Mouse (Mus musculus) bone marrow macrophage, adult 2 months (primary cell): Measurements from ENCODE around the gene Dnah14. TPM values are rescaled to one million over a fixed set of nuclear protein-coding genes. Genes with fewer than 3 reads are reported as not detected.
A peak's percentile ranks its signal among the peaks of the same experiment; 100 is the strongest.

Experiments
- H3K27ac ChIP-seq: 2 replicates; pipeline ENCODE4 v1.5.1; 2012; ENCODE audit warnings: low read depth, low read length; ENCODE audit not compliant: insufficient read depth
- H3K4me1 ChIP-seq: 2 replicates; pipeline ENCODE4 v1.6.1; 2012; ENCODE audit warnings: low read length; ENCODE audit not compliant: control insufficient read depth, insufficient read depth
- H3K4me3 ChIP-seq: 2 replicates; pipeline ENCODE4 v1.5.1; 2012; ENCODE audit warnings: mild to moderate bottlenecking, low read length, moderate library complexity; ENCODE audit not compliant: insufficient read depth
- CTCF ChIP-seq: IDR thresholded peaks from 2 replicates; pipeline ENCODE4 v1.5.1; 2012; ENCODE audit warnings: low read depth, mild to moderate bottlenecking, low read length, moderate library complexity
- POLR2A ChIP-seq: IDR thresholded peaks from 2 replicates; pipeline ENCODE4 v1.6.1; 2012; ENCODE audit warnings: mild to moderate bottlenecking, low read depth, low read length, borderline replicate concordance
- polyA plus RNA-seq: library from polyadenylated mRNA; stranded (reverse); fragments of >200 nt; gene quantifications from 2 replicates; pipeline ENCODE4 v1.2.4, GENCODE M21; 2012; ENCODE audit not compliant: missing spikeins, insufficient read depth, insufficient read length

The Dnah14 gene
- not detected in 2 replicates for polyA plus RNA-seq

DNA sequence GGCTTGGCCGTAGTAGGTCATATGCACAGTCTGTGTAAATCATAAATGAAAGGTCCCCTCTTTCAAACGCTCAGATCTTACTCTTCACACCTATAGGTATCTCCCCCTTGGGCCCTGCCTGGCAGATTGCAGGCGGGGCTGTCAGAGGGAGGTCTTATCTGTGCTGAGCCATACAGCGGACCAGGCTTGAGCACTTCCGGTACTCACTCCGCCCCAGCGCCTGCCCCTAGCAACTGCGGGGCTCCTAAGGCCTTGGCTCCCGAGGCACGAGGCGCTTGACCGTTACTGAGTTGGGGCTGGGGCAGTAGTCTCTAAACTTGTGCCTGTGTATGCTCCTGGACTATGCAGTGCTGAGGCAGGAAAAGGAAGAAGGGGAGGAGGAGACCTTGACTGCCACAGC is at the start of gene Dnah14:
Dnah14 (plus strand) TSS at position 238 of the 400 bp plus-strand sequence.
- Histone ChIP-seq H3K27ac (no peak within 1 kb of the TSS), H3K4me3 (no peak within 1 kb of the TSS), H3K4me1 (no peaks in the 10 kb centered on the region)
- TF ChIP-seq POLR2A (no peak), CTCF (no peak)

- no peak for TF ChIP-seq CTCF
- no peak overlapping the region for H3K4me3 ChIP-seq
- no peak overlapping the region for H3K27ac ChIP-seq
- no peaks in the 10 kb centered on the region for H3K4me1 ChIP-seq
Observed at GRCm38 (mm10) chr1:181529368-181529767, 47.0 kb upstream of the Dnah14 start.

GRCm38 (mm10) chr1:181535165-181535873 is 41.0 kb upstream of the Dnah14 start:
- H3K27ac ChIP-seq, result no peak overlapping the region
- H3K4me3 ChIP-seq, result no peak overlapping the region
- no peak for TF ChIP-seq CTCF
- peaks cover 3% of the 10 kb centered on the region; the same call in 1 of the 2 replicates for H3K4me1 ChIP-seq

GRCm38 (mm10) chr1:181537627-181538525 is 38.5 kb upstream of the Dnah14 start:
- TF ChIP-seq CTCF, result 0 out of 2 replicates have a peak, but pooled peaks have one; percentile 9
- no peak for TF ChIP-seq POLR2A
- Histone ChIP-seq H3K4me3 (no peak overlapping the region), H3K27ac (no peak overlapping the region), H3K4me1 (peaks cover 8% of the 10 kb centered on the region)

- H3K27ac ChIP-seq, result no peak overlapping the region
- TF ChIP-seq POLR2A (no peak), CTCF (no peak)
- no peak overlapping the region for H3K4me3 ChIP-seq
- peaks cover 8% of the 10 kb centered on the region for H3K4me1 ChIP-seq
Observed at GRCm38 (mm10) chr1:181539846-181540769, 36.3 kb upstream of the Dnah14 start.

DNA sequence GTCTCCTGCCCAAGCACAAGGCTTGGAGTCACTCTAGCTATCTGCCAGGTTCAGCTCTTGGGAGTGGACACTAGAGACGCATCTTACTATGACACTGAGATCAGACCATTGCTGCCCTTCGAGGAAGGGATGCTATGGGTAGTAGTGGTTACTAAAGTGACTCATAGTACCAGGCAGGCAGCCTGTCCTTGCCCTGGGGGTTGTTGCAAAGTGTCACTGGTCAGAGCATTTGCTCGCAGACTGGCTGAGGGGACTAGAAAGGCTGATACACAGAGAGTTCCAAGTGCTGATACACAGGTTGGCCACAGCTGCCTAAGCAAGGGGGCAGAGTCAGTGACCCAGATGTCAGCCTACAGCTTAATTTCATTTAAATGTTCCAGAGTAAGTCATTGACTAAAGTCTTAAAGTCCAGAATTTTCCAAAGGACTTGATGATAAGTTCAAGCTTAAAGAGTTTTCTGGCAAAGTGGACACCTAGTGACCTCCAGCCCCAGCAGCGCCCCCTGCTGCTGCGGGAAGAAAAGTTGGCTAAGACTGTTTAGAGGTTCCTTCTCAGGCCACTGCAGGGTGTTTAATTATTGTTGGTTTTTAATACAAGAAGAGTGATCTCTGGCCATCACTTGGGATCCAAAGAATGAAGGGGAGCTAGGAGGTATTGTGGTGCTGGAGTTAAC is 32.5 kb upstream of the Dnah14 start:
- peaks cover 8% of the 10 kb centered on the region for H3K4me1 ChIP-seq
- no peak for TF ChIP-seq POLR2A
- peak; percentile 75 for TF ChIP-seq CTCF
- no peak overlapping the region for H3K4me3 ChIP-seq
- H3K27ac ChIP-seq, result no peak overlapping the region

GRCm38 (mm10) chr1:181545044-181545772 is 31.2 kb upstream of the Dnah14 start:
- TF ChIP-seq CTCF (peak; percentile 52), POLR2A (no peak)
- peaks cover 7% of the 10 kb centered on the region for H3K4me1 ChIP-seq
- H3K4me3 ChIP-seq, result no peak overlapping the region
- no peak overlapping the region for H3K27ac ChIP-seq

GRCm38 (mm10) chr1:181549987-181550386 is 26.4 kb upstream of the Dnah14 start:
- Histone ChIP-seq H3K4me3 (no peak overlapping the region), H3K4me1 (peaks cover 12% of the 10 kb centered on the region), H3K27ac (no peak overlapping the region)
- TF ChIP-seq POLR2A (no peak), CTCF (no peak)
